Mouse (Mus musculus) kidney, postnatal 4 days (tissue): ENCODE measurements around the gene Clip2.

Source experiments
- DNase-seq, 2 experiments: peaks; one replicate each; pipeline ENCODE4 v3.0.0; 2021; ENCODE audit warnings: mixed read lengths in 2 of 2

Gene Clip2

DNA sequence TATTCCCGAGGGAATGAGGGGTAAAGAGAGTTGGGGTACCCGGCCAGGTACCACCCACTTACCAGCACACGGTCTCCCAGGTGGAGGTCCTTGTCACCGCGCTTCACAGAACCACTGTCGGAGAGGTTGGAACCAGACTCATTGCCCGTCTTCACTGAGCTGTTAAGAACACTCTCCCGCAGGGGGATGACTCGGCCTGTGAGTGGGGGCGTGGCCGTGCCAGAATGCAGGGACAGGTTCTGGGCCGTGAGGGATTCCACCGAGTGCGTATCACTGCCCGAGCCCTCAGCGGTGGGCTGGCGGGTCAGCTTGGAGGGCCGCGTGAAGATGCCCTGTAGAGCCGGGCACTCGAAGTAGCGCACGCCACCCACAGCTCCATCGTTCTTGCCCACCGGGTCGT, 29.7 kb downstream of the Clip2 start:
- no peak for DNase-seq

DNA sequence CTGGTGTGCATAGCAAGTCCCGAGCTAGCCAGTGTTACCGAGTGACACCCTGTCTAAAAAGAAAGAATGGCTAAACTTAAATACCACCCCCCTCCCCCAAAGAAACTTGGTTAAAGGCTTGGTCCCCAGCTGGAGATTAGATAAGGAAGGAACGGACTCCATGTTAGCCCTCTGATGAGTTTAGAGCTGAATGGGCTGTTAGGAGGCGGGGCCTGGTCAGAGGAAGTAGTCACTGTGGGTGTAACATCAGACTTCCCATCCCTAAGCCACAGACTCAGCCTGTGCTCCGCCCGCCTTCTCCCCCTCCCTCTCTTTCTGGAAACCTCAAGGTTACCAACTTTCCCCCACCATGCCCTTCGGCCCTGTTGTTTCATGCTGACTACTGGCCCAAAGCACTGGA, 30.4 kb downstream of the Clip2 start:
- DNase-seq, result no peak

DNA sequence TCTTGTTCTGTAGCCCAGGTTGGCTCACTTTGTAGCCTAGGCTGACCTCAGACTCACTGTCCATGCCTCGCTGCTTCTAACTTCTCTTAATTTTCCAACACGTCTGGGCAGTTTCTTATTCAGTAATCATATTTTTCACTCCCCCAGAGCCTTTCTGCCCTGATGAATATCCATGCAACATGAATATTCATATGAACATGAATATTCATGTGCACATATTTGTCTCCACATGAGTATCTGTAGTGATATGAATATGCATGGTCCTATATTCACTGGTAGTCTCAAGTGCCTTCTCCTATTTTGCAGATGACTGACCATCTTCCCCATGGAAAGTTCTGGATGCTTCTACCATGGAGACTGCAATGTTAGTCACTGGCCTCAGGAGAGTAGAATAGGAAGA, 31.1 kb downstream of the Clip2 start:
- DNase-seq, result no peak

DNA sequence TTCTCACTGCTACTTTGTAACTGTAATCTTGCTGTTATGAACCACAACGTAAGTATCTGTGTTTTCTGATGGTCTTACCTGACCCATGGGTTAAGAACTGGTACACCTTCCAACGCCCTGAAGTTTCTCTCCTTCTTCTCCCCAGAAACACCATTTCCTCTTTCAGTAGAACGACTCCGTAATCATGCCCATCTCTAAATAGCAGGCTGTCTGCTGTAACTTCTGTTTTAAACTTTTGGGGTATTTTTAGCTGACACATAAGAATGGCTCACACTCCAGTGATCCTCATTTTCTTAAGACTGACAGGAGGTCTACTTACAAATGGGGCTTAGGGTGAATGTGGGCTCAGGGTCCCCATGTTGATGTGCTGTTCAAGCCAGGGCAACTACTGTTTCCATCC, 32.1 kb downstream of the Clip2 start:
- no peak for DNase-seq

DNA sequence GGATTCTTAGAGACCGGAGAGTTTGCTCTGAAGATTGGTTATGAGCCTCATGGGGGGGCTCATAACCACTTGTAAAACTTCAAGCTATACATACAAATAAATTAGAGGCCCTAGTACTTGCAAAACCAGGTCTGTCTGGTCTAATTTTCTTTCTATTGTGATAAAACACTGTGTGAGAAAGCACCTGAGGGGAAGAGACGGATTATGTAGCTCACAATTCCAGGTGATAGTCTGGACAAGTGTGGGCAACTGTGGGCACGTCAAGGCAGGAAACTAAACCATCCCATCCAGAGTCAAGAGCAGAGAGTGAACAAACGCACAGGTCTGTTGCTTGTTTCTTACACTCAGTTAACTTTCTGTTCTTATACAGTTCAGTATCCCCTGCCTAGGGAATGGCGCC, 32.8 kb downstream of the Clip2 start:
- DNase-seq, result no peak

DNA sequence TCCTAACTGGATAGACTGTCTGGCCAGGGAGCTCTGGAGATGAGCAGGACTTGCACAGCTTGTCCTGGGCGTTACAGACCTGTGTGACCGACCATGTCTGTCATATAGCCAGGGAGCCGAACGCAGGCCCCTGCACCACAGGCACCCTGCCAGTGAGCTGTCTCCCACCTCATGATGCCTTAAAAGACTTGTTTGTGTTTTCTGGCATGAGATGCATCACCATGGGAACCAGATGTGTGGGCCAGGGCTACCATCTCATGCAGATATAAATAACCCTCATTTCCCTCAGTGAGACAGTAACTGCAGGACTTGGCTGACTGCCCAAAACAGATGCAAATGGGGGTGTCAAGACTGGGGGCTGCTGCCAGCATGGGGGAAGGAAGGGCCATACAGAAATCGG, 40.1 kb downstream of the Clip2 start:
- peak in 1 of 2 experiments; percentile 20 for DNase-seq

DNA sequence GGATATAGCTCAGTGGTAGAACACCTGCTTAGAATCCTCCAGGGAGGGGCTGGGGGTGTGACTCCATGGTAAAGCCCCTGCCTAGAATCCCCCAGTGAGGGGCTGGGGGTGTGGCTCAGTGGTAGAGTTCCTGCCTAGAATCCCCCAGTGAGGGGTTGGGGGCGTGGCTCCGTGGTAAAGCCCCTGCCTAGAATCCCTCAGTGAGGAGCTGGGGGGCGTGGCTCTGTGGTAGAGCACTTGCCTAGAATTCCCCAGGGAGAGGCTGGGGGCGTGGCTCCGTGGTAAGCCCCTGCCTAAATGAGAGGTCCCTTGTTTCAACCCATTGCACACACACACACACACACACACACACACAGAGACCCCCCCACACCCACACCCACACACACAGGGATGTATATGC, 42.0 kb downstream of the Clip2 start:
- no peak for DNase-seq

DNA sequence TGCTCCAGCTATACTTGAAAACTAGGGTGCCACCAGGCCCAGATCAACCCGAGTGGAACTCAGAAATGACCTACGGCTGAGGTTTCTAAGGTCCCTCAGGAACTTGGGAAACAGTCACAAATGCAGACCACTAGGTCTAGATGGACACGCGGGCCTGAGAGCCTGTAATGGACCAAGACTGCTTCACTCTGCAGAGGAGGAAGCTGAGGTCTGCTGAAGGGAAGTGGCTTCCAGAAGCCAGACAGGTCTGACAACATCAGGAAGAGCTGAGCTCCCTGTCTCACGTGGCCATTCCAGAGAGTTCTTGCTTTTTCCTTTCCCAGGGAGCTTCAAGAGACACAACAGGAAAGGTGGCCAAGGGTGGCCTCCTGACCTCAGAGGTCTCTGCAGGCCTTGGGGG, 43.3 kb downstream of the Clip2 start:
- no peak for DNase-seq

DNA sequence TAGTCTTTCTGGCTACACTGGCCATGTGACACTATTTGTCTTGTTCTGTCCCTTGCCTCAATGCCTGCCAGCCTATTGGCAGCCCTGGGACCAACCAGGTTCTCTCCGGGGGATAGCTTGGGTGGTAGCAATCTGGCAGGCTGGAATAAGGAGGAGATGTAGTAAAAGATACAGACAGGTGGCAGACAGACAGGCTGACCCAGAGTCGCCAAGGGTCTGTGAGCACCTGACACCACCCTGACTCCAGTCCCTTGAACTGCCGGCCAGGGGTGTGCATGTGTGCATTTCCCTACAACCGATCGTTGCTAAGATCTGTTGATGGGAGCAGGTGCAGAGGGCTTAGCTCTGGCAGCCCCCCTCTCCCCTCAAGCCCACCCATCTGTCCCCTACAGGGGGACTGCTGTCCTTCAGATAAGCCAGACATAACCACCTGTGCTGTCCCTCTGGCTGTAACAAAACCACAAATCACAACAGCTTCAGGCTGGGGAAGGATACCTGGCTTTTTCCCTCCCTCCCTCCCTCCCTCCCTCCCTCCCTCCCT, 44.3 kb downstream of the Clip2 start:
- no peak for DNase-seq

DNA sequence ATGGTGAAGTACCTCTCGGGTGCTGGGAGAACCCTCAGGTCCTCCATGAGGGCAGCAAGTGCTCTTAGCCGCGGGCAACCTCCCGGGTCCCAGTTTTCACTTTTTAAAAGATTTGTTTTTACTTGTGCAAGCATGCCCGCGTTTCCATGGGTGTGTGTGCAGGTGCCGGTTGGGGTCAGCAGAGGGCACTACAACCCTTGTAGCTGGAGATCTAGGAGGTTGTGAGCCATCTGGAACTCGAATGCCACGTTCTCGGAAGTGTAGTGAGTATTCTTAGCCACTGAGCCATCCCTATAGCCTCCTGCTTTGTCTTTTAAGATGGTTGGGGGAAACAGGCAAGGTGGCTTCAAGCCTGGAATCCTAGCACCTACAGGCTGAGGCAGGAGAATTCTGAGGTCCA, 44.9 kb downstream of the Clip2 start:
- peak; percentile 77 to 84 for DNase-seq

DNA sequence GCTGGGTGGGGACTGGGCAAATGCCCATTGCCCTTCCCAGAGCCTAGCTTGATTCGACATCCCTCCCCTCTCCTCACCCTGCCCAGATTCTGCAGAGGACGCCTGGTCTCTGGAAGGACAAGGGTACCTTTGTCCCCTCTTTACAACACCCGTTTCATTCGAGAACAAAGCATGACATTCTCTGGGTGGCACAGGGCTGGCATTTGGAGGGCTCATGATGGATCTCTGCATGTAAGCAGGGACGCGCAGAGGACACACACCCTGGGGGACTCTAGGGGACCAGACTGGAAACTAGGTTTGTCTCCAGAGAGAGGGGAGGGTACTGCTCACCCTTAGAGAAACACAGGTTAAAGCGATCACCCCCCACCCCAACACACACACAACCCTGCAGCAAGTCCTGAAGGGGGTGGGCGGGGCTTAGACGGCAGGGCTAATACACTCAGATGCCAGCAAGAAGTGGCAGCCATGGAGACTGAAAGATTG, 46.4 kb downstream of the Clip2 start:
- DNase-seq, result no peak

DNA sequence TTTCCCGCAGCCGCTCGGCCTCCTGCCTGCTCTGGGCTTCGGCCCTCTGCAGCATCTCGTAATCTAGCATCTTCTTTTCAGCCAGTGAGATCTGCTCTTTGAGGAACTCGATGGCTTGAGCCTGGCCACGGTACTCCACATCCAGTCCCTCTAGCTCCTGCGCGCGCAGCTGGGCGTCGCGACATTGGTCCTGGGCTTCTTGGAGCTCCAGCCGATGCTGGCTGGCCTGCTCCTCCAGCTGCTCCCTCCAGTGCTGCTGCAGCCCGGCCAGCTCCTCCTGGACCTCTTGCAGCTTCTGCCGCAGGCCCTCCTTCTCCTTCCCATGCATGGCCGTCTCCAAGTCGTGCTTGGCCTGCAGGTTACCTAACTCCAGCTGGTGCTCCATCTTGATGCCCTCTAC, 49.6 kb downstream of the Clip2 start:
- no peak for DNase-seq

DNA sequence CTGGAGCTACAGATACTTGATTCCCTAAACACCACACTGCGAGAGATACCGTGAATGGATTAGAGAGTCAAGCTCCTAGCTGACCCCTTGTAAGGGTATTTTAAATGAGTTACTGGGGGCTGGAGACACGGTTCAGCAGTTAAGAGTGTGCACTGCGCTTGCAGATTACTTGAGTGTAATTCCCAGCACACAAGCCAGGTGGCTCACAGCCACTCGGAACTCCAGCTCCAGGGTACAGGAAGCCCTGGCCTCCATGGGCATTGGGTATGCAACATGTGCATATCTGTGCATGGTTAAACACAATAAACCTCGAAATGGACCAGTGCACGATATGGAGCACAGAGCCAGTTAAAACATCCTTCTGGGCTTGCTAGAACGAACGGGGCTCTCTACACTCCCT, 50.8 kb downstream of the Clip2 start:
- peak; percentile 50 to 63 for DNase-seq

DNA sequence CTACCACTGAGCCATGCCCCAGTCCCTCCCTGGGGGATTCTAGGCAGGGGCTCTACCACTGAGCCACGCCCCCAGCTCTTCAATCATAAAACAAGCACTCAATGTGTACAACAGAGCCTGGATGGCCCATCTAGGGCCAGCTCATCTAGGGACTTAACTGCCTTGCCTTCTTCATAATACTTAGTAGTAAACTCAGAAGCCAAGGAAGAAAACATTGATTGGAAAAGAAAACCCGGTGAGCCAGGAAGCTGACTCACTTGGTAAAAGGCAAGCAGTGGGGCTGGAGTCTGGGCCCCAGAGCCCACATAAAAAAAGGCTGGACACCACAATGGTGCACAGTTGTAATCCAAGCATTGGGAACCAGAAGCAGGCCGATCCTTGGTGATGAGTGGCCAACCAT, 51.6 kb downstream of the Clip2 start:
- DNase-seq, result no peak

DNA sequence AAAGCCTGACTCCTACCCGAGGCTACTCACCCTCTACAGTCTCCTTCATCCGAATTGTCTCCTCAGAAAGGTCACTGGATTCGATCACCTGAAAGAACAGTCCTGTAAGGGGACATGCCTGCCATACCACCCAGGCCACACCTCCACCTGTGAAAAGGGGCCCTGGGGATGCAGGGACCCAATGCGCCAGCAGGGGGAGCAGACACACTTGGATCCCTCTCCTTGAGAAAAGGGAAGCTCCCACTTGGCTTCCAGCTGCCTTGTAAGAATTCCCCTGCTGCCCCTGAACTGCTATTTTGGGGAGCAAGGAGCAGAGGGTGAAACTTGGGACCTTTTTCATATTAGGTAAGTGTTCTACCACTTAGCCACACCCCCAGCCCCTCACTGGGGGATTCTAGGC, 52.2 kb downstream of the Clip2 start:
- peak; percentile 78 to 79 for DNase-seq

DNA sequence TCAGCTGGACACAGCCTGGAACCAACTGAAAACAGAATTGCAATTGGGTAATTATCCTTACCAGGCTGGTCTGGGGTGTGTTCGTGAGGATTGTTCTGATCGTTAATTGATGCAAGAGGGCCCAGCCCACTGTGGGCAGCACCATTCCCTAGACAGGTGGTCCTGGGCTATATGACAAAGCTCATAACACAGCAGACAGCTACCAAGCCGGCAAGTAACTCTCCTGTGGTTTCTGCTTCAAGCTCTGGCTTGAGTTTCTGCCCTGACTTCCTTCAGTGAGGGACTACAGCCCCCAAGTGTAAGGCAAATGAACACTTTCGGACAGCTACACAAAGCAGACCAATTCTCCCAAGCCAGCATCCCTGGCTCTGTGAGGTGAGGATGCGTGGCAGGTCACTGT, 55.2 kb downstream of the Clip2 start:
- DNase-seq, result no peak

DNA sequence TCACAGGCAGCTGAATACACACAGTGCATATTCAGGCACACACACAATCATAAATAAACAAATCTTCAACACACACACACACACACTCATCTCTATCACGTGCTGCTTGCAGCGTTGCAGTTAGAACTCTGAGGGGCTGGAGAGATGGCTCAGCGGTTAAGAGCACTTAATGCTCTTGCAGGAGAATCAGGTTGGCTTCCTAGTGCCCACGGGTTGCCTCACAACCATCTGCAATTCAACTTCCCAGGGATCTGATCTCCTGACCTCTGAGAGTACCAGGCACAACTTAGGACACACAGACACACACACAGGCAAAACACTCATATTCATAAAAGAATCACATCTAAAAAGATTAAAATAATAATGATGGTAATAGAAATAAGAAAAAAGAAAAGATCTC, 56.4 kb downstream of the Clip2 start:
- no peak for DNase-seq

DNA sequence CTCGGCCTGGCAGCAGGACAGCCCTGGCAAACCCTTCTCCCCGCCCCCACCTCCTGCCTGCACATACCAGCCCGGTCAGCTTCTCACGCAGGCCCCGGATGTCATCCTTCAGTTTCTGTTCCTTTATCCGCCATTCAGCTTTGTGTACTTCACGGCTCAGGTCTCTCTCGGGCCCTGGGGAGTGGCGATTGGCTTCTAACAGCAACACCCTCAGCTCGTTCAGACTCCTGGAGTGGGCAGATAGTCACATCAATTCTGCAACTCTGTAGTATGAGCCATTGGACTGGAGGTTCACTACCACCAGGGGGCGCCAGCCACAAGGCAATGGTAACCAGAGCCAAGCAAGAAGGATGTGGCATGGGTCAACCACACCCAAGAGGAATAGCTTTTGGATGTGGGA, 58.1 kb downstream of the Clip2 start:
- peak; percentile 94 to 95 for DNase-seq

DNA sequence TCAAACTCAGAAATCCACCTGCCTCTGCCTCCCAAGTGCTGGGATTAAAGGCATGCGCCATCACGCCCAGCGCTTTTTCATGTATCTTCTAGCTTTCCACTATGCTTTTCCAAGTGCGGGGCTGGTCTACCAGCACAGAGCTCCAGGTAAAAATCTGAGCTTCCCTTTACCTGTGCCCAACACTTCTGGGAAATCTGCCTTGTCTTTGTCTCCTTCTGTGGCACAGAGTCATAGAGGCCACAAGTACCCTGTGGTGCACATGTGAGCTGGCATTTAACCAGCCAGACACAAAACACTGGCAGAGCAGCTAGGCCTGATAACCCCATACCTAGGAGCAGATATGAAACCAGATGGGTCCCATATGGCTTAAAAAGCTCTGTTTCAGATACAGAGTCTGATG, 59.3 kb downstream of the Clip2 start:
- no peak for DNase-seq

DNA sequence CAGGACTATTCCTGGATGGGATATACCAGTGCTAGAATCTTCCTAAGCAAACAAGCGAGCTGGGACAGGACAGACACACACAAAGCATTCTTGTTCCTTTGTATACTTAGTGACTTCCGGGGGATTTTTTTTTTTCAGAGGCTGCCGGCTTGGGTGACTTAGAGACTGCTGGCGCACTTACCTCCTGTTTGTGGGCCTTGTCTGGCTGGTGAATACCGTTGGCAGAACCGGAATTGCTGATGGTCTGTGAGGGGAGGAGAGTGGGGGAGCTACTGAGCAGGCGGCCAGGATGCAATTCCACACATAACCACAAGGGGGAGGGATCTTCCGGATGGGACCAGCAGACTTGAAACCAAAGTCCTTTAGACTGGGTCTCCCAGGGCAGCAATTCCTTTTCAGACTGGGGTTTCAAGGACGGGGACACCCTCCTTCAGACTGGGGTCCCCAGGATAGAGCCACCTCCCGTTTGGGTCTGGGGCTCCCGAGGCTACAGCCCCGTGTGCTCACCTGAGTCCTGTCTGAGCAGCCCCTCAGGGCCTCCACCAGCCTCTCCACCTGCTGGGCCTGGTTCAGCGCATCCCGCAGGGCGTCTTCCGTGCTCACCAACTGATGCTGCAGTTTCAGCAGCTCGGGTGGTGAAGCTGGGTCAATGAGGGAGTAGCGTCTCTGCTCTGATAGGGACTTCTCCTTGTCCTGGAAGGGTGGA, 60.4 kb downstream of the Clip2 start:
- DNase-seq, result peak; percentile 88 to 92

DNA sequence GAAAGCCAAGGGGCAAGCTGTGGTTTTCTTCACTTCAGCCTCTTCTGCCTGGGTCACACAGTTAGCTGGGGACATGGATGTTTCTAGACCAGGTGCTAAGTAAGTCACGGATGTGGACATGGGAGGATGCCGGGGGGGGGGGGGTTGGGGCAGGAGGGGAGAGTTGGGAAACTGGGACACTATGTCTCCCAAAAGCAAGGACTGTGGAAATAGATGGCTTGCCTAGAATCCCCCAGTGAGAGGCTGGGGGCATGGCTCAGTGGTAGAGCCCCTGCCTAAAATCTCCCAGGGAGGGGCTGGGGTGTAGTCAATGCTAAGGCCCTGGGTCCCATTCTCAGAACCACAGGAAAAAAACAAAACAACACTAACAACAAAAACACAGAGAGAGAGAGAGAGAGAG, 61.0 kb downstream of the Clip2 start:
- DNase-seq, result no peak

DNA sequence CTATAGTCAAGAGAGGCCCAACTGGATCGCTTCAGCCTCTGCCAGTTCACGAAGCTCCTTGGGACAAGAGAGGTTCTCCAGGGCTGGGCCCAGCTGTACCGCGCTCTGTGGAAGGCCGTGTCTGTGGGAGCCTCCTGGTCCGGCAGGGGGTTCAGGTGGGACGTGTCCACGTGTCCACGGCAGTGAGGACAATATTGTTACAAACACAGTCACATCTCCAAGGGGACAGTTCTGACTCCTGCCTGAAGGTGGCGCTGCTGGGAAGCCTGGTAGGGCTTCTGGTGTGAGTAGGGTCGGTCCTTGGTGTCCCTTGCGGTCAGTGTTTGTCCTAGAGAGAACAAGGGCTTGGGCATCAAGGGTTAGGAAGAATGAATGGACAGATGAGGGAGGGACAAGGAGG, 61.8 kb downstream of the Clip2 start:
- DNase-seq, result peak; percentile 58 to 62

DNA sequence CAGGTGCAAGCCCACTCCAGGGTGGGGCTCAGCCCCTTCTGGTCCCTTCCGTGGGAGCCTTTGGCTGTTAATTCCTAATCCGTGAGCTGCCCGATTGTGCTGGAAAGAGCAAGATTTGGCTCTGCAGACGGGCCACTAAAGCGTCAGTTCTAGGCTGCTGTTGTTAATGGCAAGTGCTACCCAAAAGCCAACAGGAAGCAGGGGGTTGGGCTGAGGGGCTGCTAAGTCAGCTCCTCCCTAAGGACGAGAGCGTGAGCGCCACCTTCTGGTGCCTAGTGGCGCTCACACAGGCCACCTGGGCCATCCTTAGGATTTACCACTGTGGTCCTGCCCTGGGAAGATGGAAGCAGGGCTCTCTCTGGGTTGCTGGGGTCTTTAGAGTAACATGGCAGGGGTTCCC, 62.7 kb downstream of the Clip2 start:
- peak; percentile 70 to 80 for DNase-seq

DNA sequence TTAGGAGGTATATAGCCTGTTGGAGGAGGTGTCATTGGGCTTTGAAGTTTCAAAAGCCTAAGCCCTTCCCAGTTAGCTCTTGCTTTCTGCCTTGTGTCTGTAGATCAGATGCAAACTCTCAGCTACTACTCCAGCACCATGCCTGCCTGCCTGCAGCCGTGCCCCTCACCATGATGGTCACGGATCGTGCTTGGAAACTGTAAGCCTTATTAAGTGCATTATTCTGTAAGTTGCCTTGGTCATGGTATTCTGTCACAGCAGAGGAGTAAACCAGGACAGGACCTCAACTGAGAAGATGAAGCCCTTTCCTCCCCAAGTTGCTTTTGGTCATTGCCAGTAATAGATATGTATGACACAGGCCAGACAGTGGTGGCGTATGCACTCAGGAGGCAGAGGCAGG, 63.6 kb downstream of the Clip2 start:
- DNase-seq, result no peak

DNA sequence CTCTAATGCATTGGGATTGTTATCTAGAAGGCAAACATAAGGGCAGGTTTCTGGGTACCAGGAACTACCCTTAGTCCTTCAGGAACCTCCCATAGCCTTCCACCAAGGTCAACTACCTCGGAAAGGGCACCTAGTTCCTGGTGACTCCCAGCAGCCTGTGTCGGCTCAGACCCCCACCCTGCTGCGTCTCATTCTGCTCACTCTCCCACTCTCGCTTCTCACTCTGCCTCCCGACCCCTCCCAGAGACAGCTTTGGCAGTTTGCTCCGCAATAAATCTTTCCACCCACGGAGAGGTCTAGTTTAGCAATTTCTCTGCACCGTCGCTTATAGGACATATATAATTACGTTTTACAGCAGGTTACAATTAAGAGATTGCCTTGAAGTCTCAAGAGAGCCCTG, 64.2 kb downstream of the Clip2 start:
- DNase-seq, result no peak
